Mouse (Mus musculus): ENCODE results near the gene Klf13. TPM values are rescaled to one million over a fixed set of nuclear protein-coding genes. Genes with fewer than 3 reads are reported as not detected.

Gene Klf13
- 100 to 1,000 TPM; 168 to 175 TPM for total RNA-seq (2021)
- long read RNA-seq, experiment 1, full-length matches to known transcripts = 24 of 69 reads
- long read RNA-seq, experiment 1, partial matches to known transcripts = 3 of 69 reads
- long read RNA-seq, experiment 1, other reads (novel, unspliced or antisense) = 42 of 69 reads
- long read RNA-seq, experiment 2, full-length matches to known transcripts = 21 of 62 reads
- long read RNA-seq, experiment 2, partial matches to known transcripts = 3 of 62 reads
- long read RNA-seq, experiment 2, other reads (novel, unspliced or antisense) = 38 of 62 reads

- DNase-seq (ENCODE audit: low spot score in 2 of 2) = peak; percentile 98 to 99
- intact Hi-C loops (cut with DNase I) = loop anchor here (2.0 to 5.0 kb wide), 4 partner anchors 42 to 223 kb away; no protein-coding TSS in a partner anchor
These were observed at the start of gene Klf13 for GRCm38 (mm10) chr7:63938914-63939396. Gene Klf13, minus strand, starts transcription at chr7:63938915.

GRCm38 (mm10) chr7:63988391-63988790 is 49.7 kb upstream of the Klf13 start:
- intact Hi-C loops (cut with DNase I) = no loop called here
- no peak for DNase-seq (ENCODE audit: low spot score in 2 of 2)

GRCm38 (mm10) chr7:63986407-63987182 is 47.9 kb upstream of the Klf13 start:
- intact Hi-C loops (cut with DNase I) = no loop called here
- peak; percentile 40 to 75 for DNase-seq (ENCODE audit: low spot score in 2 of 2)

- intact Hi-C loops (cut with DNase I) = no loop called here
- DNase-seq (ENCODE audit: low spot score in 2 of 2) = peak in 1 of 2 experiments; percentile 47
These were observed 47.1 kb upstream of the Klf13 start for GRCm38 (mm10) chr7:63985696-63986406.

GRCm38 (mm10) chr7:63985266-63985665 is 46.6 kb upstream of the Klf13 start:
- intact Hi-C loops (cut with DNase I) = no loop called here
- no peak for DNase-seq (ENCODE audit: low spot score in 2 of 2)

GRCm38 (mm10) chr7:63984329-63984728 is 45.6 kb upstream of the Klf13 start:
- intact Hi-C loops (cut with DNase I) = no loop called here
- no peak for DNase-seq (ENCODE audit: low spot score in 2 of 2)

GRCm38 (mm10) chr7:63977631-63978030 is 38.9 kb upstream of the Klf13 start:
- intact Hi-C loops (cut with DNase I) = no loop called here
- no peak for DNase-seq (ENCODE audit: low spot score in 2 of 2)

GRCm38 (mm10) chr7:63970986-63971385 is 32.3 kb upstream of the Klf13 start:
- DNase-seq (ENCODE audit: low spot score in 2 of 2) = no peak

GRCm38 (mm10) chr7:63969941-63970340 is 31.2 kb upstream of the Klf13 start:
- intact Hi-C loops (cut with DNase I) = no loop called here
- no peak for DNase-seq (ENCODE audit: low spot score in 2 of 2)

More at GRCm38 (mm10) chr7:63970986-63971385, 32.3 kb upstream of the Klf13 start:
- intact Hi-C loops (cut with DNase I) = no loop called here

- no peak for DNase-seq (ENCODE audit: low spot score in 2 of 2)
- intact Hi-C loops (cut with DNase I) = no loop called here
These were observed 27.1 kb upstream of the Klf13 start for GRCm38 (mm10) chr7:63965635-63966418.

- intact Hi-C loops (cut with DNase I) = no loop called here
- peak; percentile 69 to 86 for DNase-seq (ENCODE audit: low spot score in 2 of 2)
These were observed 26.4 kb upstream of the Klf13 start for GRCm38 (mm10) chr7:63965135-63965534.

GRCm38 (mm10) chr7:63964121-63964520 is 25.4 kb upstream of the Klf13 start:
- intact Hi-C loops (cut with DNase I) = no loop called here
- no peak for DNase-seq (ENCODE audit: low spot score in 2 of 2)

- intact Hi-C loops (cut with DNase I) = no loop called here
- DNase-seq (ENCODE audit: low spot score in 2 of 2) = no peak
These were observed 24.9 kb upstream of the Klf13 start for GRCm38 (mm10) chr7:63963632-63964031.

GRCm38 (mm10) chr7:63957872-63958640 is 19.3 kb upstream of the Klf13 start:
- DNase-seq (ENCODE audit: low spot score in 2 of 2) = peak; percentile 60 to 82
- intact Hi-C loops (cut with DNase I) = no loop called here

- peak; percentile 59 to 81 for DNase-seq (ENCODE audit: low spot score in 2 of 2)
- intact Hi-C loops (cut with DNase I) = no loop called here
These were observed 18.4 kb upstream of the Klf13 start for GRCm38 (mm10) chr7:63956981-63957713.

GRCm38 (mm10) chr7:63956138-63956823 is 17.6 kb upstream of the Klf13 start:
- DNase-seq (ENCODE audit: low spot score in 2 of 2) = no peak
- intact Hi-C loops (cut with DNase I) = no loop called here

GRCm38 (mm10) chr7:63955440-63955839 is 16.7 kb upstream of the Klf13 start:
- no peak for DNase-seq (ENCODE audit: low spot score in 2 of 2)
- intact Hi-C loops (cut with DNase I) = no loop called here

Data from left cerebral cortex, postnatal 14 days (tissue).